ENCODE assay signal across 21 mouse cellular contexts in the genomic region with DNA sequence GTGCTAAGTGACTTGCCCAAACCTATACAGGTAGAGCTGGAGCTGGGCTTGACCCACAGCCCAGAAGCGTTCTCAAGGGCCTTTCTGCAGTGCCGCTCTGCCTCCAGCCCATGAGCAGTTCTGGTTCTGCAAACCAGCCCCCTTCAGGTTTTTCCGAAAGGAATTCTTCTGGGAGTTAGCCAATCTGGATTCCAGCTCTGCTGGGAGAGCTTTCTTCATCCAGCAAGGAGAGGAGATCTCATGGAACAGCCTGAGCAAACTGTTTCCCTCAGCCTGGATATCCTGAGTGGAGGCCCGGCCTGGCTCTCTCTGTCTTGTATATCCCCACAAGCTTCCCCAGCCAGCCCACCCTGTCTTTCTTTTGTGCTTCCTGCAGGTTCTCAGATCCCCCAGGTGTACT.
"Had no signal": no experiment of that assay in that cellular context is flagged by ENCODE, and none has a peak within 500 bp of the region (broad histone marks: within the 10 kb centered on the region; RNA-seq: fewer than 3 reads in every experiment).

No protein-coding gene starts in this region.

- H3K4me2 ChIP-seq: kidney, embryonic 15.5 days; limb, embryonic 12.5 days; limb, embryonic 15.5 days; liver, embryonic 11.5 days; lung, embryonic 14.5 days; midbrain, embryonic 12.5 days; neural tube, embryonic 12.5 days had no signal

- H3K4me3 ChIP-seq: kidney, embryonic 15.5 days; limb, embryonic 12.5 days; limb, embryonic 15.5 days; midbrain, embryonic 12.5 days; neural tube, embryonic 12.5 days had no signal

- ATAC-seq: liver, postnatal 0 days; lung, postnatal 0 days had no signal

- DNase-seq: kidney, adult 11 months; kidney, adult 8-10 months; kidney, postnatal 10 days; kidney, postnatal 36 days; left cerebral cortex, postnatal 4 days; liver, postnatal 0 days; lung, embryonic 14.5 days; retina, postnatal 1 day; right cerebral cortex, postnatal 4 days; thymus, adult 18-20 months; thymus, postnatal 36 days had no signal

- H3K9ac ChIP-seq: kidney, embryonic 15.5 days; limb, embryonic 12.5 days; limb, embryonic 15.5 days; liver, embryonic 14.5 days; liver, postnatal 0 days; lung, embryonic 14.5 days; midbrain, embryonic 12.5 days; neural tube, embryonic 12.5 days had no signal

- H3K9me3 ChIP-seq: kidney, embryonic 15.5 days; limb, embryonic 12.5 days; limb, embryonic 15.5 days; midbrain, embryonic 12.5 days; neural tube, embryonic 12.5 days had no signal

- H3K27ac ChIP-seq: kidney, embryonic 15.5 days; limb, embryonic 12.5 days; limb, embryonic 15.5 days; liver, embryonic 14.5 days; macrophage; midbrain, embryonic 12.5 days; neural tube, embryonic 12.5 days; stomach, postnatal 0 days had no signal

- H3K27me3 ChIP-seq: kidney, embryonic 15.5 days; limb, embryonic 12.5 days; limb, embryonic 15.5 days; midbrain, embryonic 12.5 days; neural tube, embryonic 12.5 days had no signal
